12 mouse cellular contexts compared by ENCODE assay signal in the genomic region with DNA sequence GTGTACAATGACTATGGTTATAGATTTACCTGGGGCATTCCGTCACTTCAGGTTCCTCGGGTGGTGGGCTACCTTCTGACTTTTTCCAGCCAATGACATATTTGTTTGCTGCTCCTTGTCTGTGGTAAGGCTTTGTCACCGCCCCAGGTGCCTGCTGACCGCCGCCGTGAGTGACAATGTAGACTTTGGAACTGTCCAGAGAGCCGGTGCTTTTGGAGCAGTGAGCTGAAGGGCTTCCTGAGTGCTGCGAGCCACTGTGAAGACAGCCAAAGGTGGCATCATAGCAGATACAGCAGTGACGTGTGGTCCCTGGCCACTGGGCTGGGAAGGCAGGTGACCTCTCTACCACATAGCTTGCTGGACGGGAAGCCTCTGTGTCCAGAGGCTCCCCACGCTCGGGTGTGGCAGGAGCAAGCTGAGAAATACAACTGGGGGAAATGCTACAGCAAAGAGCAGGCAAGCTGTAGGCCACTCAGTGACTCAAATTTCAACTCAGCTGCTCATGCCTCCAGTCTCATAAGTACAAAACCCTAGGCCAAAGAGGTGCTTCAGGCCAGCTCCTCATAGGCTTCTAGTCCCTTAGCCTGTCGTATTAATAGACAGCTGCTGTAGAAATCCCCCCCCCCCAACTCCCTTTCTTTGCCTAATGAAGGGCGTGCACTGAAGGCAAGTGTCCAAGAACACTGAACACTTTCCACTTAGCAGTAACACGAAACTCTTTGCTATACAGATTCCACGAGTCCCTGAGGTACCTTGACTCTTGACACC.
A peak's percentile ranks its signal among the peaks of the same experiment; 100 is the strongest.
DNase-seq lines count a peak whose midpoint lies in the region; ATAC-seq and TF ChIP-seq lines count a peak whose summit lies in the region.
"Had no signal": no experiment of that assay in that cellular context is flagged by ENCODE, and none has a peak within 500 bp of the region (broad histone marks: within the 10 kb centered on the region; RNA-seq: fewer than 3 reads in every experiment).

No protein-coding gene starts in this region.

- no peaks in the 10 kb centered on the region for H3K27me3 ChIP-seq in kidney, adult 2 months (replicated peaks; ENCODE audit: control insufficient read depth, insufficient read depth, low read length)
- H3K27me3 ChIP-seq in kidney, embryonic 16.5 days (ENCODE audit: insufficient read depth, low read length), result no peaks in the 10 kb centered on the region
- H3K27me3 ChIP-seq in heart, embryonic 11.5 days (ENCODE audit: control insufficient read depth, insufficient read depth, low read length), result no peaks in the 10 kb centered on the region
- H3K27me3 ChIP-seq in liver, embryonic 15.5 days, result no peaks in the 10 kb centered on the region

- H3K4me2 ChIP-seq in kidney, embryonic 16.5 days (replicated peaks; ENCODE audit: low read depth, low read length), result no peak overlapping the region
- no peak overlapping the region for H3K4me2 ChIP-seq in heart, embryonic 11.5 days
- H3K4me2 ChIP-seq in liver, embryonic 15.5 days, result no peak overlapping the region

- WGBS in kidney, adult 2 months, result 81% methylated on average over 16 of the region's 16 CpGs
- whole genome bisulfite sequencing in kidney, embryonic 16.5 days, result 80% methylated on average over 16 of the region's 16 CpGs
- WGBS in heart, embryonic 11.5 days (ENCODE audit: insufficient replicate concordance), result 70% methylated on average over 16 of the region's 16 CpGs
- WGBS in liver, embryonic 15.5 days (ENCODE audit: insufficient replicate concordance), result 53% methylated on average over 16 of the region's 16 CpGs

- peaks cover 5% of the 10 kb centered on the region for H3K9me3 ChIP-seq in kidney, embryonic 16.5 days (ENCODE audit: low read length)
- no peaks in the 10 kb centered on the region for H3K9me3 ChIP-seq in heart, embryonic 11.5 days (replicated peaks; ENCODE audit: control insufficient read depth, low read length)
- H3K9me3 ChIP-seq in liver, embryonic 15.5 days (replicated peaks), result no peaks in the 10 kb centered on the region
- H3K9me3 ChIP-seq: forebrain, embryonic 10.5 days; midbrain, embryonic 10.5 days had no signal

- DNase-seq in kidney, adult 2 months, result peak; percentile 32
- peak; percentile 69 for DNase-seq in adipocyte (ENCODE audit: low spot score)
- DNase-seq in frontal cortex, postnatal 10 days (ENCODE audit: low spot score in 2 of 2), result no peak
- DNase-seq in layer of hippocampus, adult 18-20 months (ENCODE audit: low spot score in 2 of 2), result no peak

- H3K27ac ChIP-seq in kidney, adult 2 months (ENCODE audit: insufficient read depth, low read depth, low read length), result no peak overlapping the region
- H3K27ac ChIP-seq in kidney, embryonic 16.5 days (ENCODE audit: low read length), result no peak overlapping the region
- peak overlapping the region; percentile 71 for H3K27ac ChIP-seq in heart, embryonic 11.5 days (ENCODE audit: low read depth, low read length)
- peak overlapping the region; percentile 29; the same call in 1 of the 2 replicates for H3K27ac ChIP-seq in liver, embryonic 15.5 days (replicated peaks)
- H3K27ac ChIP-seq: forebrain, embryonic 10.5 days; liver, embryonic 14.5 days; midbrain, embryonic 10.5 days had no signal

- TF ChIP-seq POLR2A in kidney, adult 2 months (IDR thresholded peaks at IDR 0.05; ENCODE audit: low read depth, low read length), result no peak

- ATAC-seq in kidney, embryonic 16.5 days (ENCODE audit: low FRiP score, low TSS enrichment), result no peak
- no peak for ATAC-seq in heart, embryonic 11.5 days (replicated peaks; ENCODE audit: insufficient number of reproducible peaks, low FRiP score, low TSS enrichment)
- peak; percentile 48 for ATAC-seq in liver, embryonic 15.5 days (ENCODE audit: insufficient read depth)
- ATAC-seq: inflammation-experienced regulatory T-cells, adult 6 months had no signal

- no peaks in the 10 kb centered on the region for H3K4me1 ChIP-seq in kidney, adult 2 months (ENCODE audit: control insufficient read depth, insufficient read depth, low read length)
- H3K4me1 ChIP-seq in kidney, embryonic 16.5 days (ENCODE audit: insufficient read depth, low read length), result no peaks in the 10 kb centered on the region
- H3K4me1 ChIP-seq in heart, embryonic 11.5 days (ENCODE audit: control insufficient read depth, insufficient read depth, low read length), result peaks cover 47% of the 10 kb centered on the region
- peaks cover 17% of the 10 kb centered on the region for H3K4me1 ChIP-seq in liver, embryonic 15.5 days (replicated peaks)

- no peak for TF ChIP-seq CTCF in kidney, adult 2 months (conservative IDR thresholded peaks at IDR 0.05; ENCODE audit: insufficient read depth, insufficient read length, low read depth, low read length)

- no peak overlapping the region for H3K4me3 ChIP-seq in kidney, adult 2 months (ENCODE audit: insufficient read depth, low read depth, low read length)
- H3K4me3 ChIP-seq in kidney, embryonic 16.5 days (ENCODE audit: low read length), result no peak overlapping the region
- no peak overlapping the region for H3K4me3 ChIP-seq in heart, embryonic 11.5 days (ENCODE audit: low read depth, low read length)
- H3K4me3 ChIP-seq in liver, embryonic 15.5 days (replicated peaks), result no peak overlapping the region
- H3K4me3 ChIP-seq: forebrain, embryonic 10.5 days; midbrain, embryonic 10.5 days had no signal

- H3K36me3 ChIP-seq in kidney, adult 2 months (ENCODE audit: control insufficient read depth, insufficient read depth, low read length), result no peaks in the 10 kb centered on the region
- peaks cover 27% of the 10 kb centered on the region for H3K36me3 ChIP-seq in kidney, embryonic 16.5 days (ENCODE audit: insufficient read depth, low read length)
- H3K36me3 ChIP-seq in heart, embryonic 11.5 days (ENCODE audit: control insufficient read depth, insufficient read depth, low read length), result peaks cover 27% of the 10 kb centered on the region
- no peaks in the 10 kb centered on the region; the same call in 1 of the 2 replicates for H3K36me3 ChIP-seq in liver, embryonic 15.5 days (replicated peaks)
- H3K36me3 ChIP-seq: G1E had no signal

- H3K9ac ChIP-seq in kidney, embryonic 16.5 days (replicated peaks; ENCODE audit: low read length), result no peak overlapping the region
- H3K9ac ChIP-seq in heart, embryonic 11.5 days (ENCODE audit: low read depth, low read length), result peak overlapping the region; percentile 6; the same call in 1 of the 2 replicates
- no peak overlapping the region for H3K9ac ChIP-seq in liver, embryonic 15.5 days
- H3K9ac ChIP-seq: liver, embryonic 14.5 days had no signal

Comparison
In these comparisons a context has a peak if more than half of its experiments do, and no peak if none do; other contexts are left out.
1. DNase-seq: peak in kidney, adult 2 months (single experiment) and adipocyte (single experiment); none in frontal cortex, postnatal 10 days (0 of 2) and layer of hippocampus, adult 18-20 months (0 of 2).
2. H3K27ac ChIP-seq: peak in heart, embryonic 11.5 days (single experiment) and liver, embryonic 15.5 days (single experiment); none in kidney, adult 2 months (single experiment) and kidney, embryonic 16.5 days (single experiment).